Mouse (Mus musculus) forebrain, embryonic 13.5 days (tissue): ENCODE measurements around the gene Adgrg7. TPM values are rescaled to one million over a fixed set of nuclear protein-coding genes. Genes with fewer than 3 reads are reported as not detected.

ENCODE experiments used
- ATAC-seq: fragments of 200-750 bp; cut with Nextera tagmentation; 2 replicates; pipeline ENCODE4 v1.8.0; 2017
- H3K27ac ChIP-seq: fragments of 300-500 bp; sonication (generic); 2 replicates; pipeline ENCODE4 v1.5.1; 2015; ENCODE audit warnings: inconsistent platforms, mild to moderate bottlenecking, moderate library complexity
- H3K27me3 ChIP-seq: fragments of 300-500 bp; sonication (generic); 2 replicates; pipeline ENCODE4 v1.6.1; 2015; ENCODE audit warnings: mild to moderate bottlenecking, inconsistent platforms
- H3K36me3 ChIP-seq: fragments of 300-500 bp; sonication (generic); 2 replicates; pipeline ENCODE4 v1.6.1; 2015; ENCODE audit warnings: mild to moderate bottlenecking, inconsistent platforms; ENCODE audit not compliant: poor library complexity, severe bottlenecking
- H3K4me1 ChIP-seq: fragments of 300-500 bp; sonication (generic); 2 replicates; pipeline ENCODE4 v1.6.1; 2015; ENCODE audit warnings: inconsistent platforms
- H3K4me2 ChIP-seq: fragments of 300-500 bp; sonication (generic); 2 replicates; pipeline ENCODE4 v1.6.1; 2015; ENCODE audit warnings: inconsistent platforms, mild to moderate bottlenecking, moderate library complexity
- H3K4me3 ChIP-seq: fragments of 300-500 bp; sonication (generic); 2 replicates; pipeline ENCODE4 v1.5.1; 2015; ENCODE audit warnings: mild to moderate bottlenecking, inconsistent platforms
- H3K9ac ChIP-seq: fragments of 300-500 bp; sonication (generic); 2 replicates; pipeline ENCODE4 v1.6.1; 2015; ENCODE audit warnings: mild to moderate bottlenecking, inconsistent platforms
- H3K9me3 ChIP-seq: fragments of 300-500 bp; sonication (generic); replicated peaks from 2 replicates; pipeline ENCODE4 v1.6.1; 2016; ENCODE audit warnings: inconsistent platforms
- WGBS: fragments of 180-500 bp; shearing (Covaris S2); methylation state at CpG from one replicate; pipeline ENCODE4 v1.1.7; 2015; 5-methylcytosine and 5-hydroxymethylcytosine counted together
- polyA plus RNA-seq: library from polyadenylated mRNA; unstranded; fragments of >200 nt; fragmentation: Nextera tagmentation; extraction: Ambion mirVana; gene quantifications from 2 replicates; pipeline ENCODE4 v1.2.1, GENCODE M21; 2015

Gene Adgrg7
- polyA plus RNA-seq, result not detected in 2 replicates

DNA sequence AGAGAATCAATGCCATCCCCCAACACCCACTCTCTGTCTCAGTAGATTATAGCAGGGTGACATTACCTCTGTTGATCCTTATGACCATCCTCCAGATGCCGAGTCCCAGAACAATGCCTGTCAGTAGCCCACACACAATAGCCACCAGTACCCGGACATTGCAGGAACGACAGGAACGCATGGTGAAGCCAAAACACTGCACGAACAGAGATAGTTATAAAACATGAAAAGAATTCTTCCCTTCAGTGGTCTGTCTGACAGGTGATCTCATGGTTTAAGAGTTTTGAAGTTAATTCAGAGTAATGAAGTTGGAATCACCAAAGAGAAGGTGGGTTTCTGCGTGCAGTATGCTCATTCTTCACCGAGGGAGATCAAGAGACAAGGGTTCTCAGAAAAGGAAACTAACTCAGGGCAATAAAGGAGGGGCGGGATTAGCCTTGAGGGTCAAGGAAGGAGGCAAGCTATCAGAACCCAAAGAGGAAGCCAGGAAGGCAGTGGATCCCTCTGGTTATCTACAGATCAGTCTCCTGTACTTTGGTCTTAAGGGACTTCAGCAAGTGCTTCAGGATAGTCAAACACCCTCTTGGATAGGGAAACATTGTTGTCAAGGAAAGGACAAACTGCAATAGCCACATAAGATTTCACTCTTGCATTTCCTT lies at the start of gene Adgrg7:
Gene Adgrg7 (minus strand): TSS at position 375 of the 659 bp plus-strand sequence.
- no peaks in the 10 kb centered on the region for H3K9me3 ChIP-seq
- H3K4me1 ChIP-seq, result no peaks in the 10 kb centered on the region

DNA sequence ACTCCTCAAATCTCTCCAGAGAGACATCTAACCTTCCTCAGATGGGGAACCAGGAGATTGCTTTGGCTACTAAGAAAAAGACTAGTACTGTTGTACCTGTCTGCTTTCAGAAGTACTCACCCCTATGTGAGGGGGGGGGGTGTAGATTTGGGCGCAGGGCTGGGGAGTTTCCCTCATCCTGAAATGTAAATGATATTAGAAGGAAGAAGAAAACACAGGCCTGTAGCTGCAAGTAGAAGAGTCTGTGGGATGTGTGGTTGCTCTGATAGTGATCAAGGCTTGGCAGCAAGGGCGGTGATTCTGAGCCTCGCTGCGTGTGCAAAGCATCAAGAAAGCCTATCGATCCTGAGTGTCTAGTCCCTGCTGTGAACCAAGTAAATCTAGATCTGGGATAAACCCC lies 47.3 kb upstream of the Adgrg7 start:
- H3K9me3 ChIP-seq, result no peaks in the 10 kb centered on the region
- no peaks in the 10 kb centered on the region for H3K27me3 ChIP-seq
- no peak overlapping the region for H3K4me2 ChIP-seq
- no peak overlapping the region for H3K4me3 ChIP-seq
- WGBS, result 96% methylated on average over 5 of the region's 5 CpGs
- no peak for ATAC-seq
- no peaks in the 10 kb centered on the region for H3K4me1 ChIP-seq
- H3K27ac ChIP-seq, result no peak overlapping the region
- no peak overlapping the region for H3K9ac ChIP-seq
- H3K36me3 ChIP-seq, result no peaks in the 10 kb centered on the region

More for the DNA sequence above, at the start of gene Adgrg7:
- Histone ChIP-seq H3K9ac (no peak within 1 kb of the TSS), H3K27ac (no peak within 1 kb of the TSS), H3K27me3 (no peaks in the 10 kb centered on the region), H3K4me3 (no peak within 1 kb of the TSS), H3K4me2 (no peak within 1 kb of the TSS), H3K36me3 (no peaks in the 10 kb centered on the region)
- WGBS, result 80% methylated on average over 8 of the region's 8 CpGs
- ATAC-seq, result no peak

DNA sequence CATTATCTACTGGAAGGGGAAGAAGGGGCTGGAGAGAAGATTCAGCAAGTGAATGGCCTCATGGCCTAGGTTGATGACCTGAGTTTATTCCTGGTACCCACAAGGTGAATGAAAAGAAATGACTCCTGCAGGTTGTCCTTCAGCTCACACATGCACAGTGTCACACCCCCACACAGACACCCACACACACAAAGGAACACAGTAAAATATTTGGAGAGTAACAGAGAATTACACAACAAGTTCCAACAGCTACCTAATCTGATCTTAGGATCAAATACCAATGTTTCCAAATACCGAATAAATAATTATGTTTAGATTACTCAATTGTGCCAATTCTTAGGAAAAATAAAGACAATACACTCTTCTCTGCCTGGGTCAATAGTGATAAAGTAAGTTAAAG lies 37.7 kb upstream of the Adgrg7 start:
- no peaks in the 10 kb centered on the region for H3K4me1 ChIP-seq
- H3K36me3 ChIP-seq, result no peaks in the 10 kb centered on the region
- no peaks in the 10 kb centered on the region for H3K27me3 ChIP-seq
- H3K4me3 ChIP-seq, result no peak overlapping the region
- H3K4me2 ChIP-seq, result no peak overlapping the region
- H3K9me3 ChIP-seq, result no peaks in the 10 kb centered on the region
- WGBS, result 90% methylated on average over 1 of the region's 1 CpGs
- no peak for ATAC-seq
- no peak overlapping the region for H3K27ac ChIP-seq
- H3K9ac ChIP-seq, result no peak overlapping the region

DNA sequence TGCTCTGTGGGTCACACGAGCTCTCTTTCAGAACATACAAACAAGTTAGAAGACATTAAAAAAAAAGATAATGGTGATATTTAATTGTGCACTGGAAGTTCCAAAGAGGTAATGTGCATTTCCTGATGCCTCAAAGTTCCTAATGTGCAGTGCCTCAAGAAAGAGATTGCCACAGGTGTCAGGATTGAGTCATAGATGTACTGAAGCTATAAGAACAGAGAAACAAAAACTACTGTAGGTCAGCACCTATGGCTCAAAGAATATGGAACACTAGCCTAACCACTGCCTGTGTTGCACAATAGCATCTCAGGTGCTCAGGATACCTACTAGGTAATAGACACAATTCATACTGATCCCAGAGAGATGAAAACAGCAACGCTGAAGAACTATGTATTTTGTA lies 36.3 kb upstream of the Adgrg7 start:
- Histone ChIP-seq H3K27ac (no peak overlapping the region), H3K9ac (no peak overlapping the region), H3K4me2 (no peak overlapping the region), H3K4me3 (no peak overlapping the region), H3K36me3 (no peaks in the 10 kb centered on the region), H3K27me3 (no peaks in the 10 kb centered on the region), H3K4me1 (no peaks in the 10 kb centered on the region), H3K9me3 (no peaks in the 10 kb centered on the region)
- no peak for ATAC-seq
- WGBS, result 91% methylated on average over 2 of the region's 2 CpGs

DNA sequence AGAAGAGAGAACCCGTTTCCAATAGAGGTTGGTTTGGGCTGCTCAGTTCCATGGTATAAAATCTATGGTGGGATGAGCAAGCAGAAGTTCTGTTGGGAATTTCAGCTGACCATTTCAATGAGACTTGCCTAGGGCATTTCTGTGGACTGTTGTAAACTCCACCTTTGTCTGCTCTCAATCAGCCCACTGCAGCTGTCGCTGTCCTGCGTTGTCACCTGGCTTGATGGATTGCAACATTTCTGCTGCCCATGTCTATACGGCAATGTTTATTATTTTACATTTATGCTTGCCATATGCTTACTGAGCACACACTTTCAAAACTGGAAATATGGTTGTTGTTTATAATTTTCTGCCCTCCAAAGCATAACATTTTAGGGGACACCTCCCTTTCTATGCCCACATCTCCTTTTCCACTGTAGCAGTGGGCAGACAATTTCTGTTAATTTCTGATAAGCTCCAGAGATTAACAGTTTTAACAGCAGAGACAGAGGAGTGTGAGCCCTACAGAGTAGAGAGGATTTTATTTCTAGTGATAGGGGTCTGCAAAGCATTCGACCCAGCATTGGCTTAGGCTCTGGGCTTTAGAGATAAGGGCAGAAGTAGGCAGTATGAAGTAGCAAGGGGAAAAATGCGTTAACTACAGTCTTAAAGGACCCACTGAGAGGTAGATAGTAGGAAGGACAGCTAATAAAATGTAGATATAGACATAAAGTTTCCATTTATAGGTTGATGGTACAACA lies 5.9 kb upstream of the Adgrg7 start:
- H3K4me3 ChIP-seq, result no peak overlapping the region
- H3K9ac ChIP-seq, result no peak overlapping the region
- H3K9me3 ChIP-seq, result no peaks in the 10 kb centered on the region
- no peaks in the 10 kb centered on the region for H3K27me3 ChIP-seq
- no peak for ATAC-seq
- H3K36me3 ChIP-seq, result no peaks in the 10 kb centered on the region
- no peaks in the 10 kb centered on the region for H3K4me1 ChIP-seq
- H3K27ac ChIP-seq, result no peak overlapping the region
- H3K4me2 ChIP-seq, result no peak overlapping the region
- 90% methylated on average over 6 of the region's 6 CpGs for WGBS

DNA sequence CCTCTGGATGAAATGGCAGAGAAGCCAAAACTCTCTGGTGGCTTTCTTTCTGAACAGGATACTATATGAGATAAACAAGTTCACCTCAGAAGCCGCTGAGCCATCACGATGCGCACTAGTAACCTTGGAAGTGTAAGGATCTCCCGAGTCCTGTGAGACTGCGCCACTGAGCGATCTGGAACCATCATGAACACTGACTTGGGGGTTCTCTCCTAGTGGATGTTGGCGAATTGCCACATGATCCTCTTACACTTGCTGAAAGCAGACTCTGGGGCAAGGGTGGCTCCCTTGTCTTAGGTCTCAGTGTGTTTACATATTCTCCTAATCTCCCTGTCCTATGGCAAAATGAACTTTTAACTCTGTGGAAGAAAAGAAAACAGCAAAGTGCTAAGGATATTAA lies 5.3 kb upstream of the Adgrg7 start:
- Histone ChIP-seq H3K9me3 (no peaks in the 10 kb centered on the region), H3K4me2 (no peak overlapping the region), H3K4me3 (no peak overlapping the region), H3K36me3 (no peaks in the 10 kb centered on the region), H3K27me3 (no peaks in the 10 kb centered on the region), H3K4me1 (no peaks in the 10 kb centered on the region), H3K9ac (no peak overlapping the region), H3K27ac (no peak overlapping the region)
- WGBS, result 93% methylated on average over 7 of the region's 7 CpGs
- ATAC-seq, result no peak

DNA sequence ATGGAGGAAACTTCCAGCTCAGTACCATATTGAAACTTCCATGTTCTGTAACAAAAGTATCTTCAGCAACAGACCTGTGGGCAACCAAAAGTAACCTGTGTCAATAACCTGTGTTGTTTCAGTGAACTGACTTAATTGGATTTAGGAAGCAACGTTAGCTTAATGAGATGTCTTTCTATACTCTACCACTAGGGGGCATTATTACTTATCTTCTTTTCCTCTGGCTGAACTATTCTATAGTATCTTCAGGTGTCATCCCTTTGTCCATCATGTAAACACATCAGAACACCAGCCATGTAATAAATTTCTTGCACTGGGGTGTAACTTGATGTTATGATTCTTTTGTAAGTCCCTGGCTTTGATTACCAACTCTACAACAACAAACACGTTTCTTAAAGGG lies 4.8 kb upstream of the Adgrg7 start:
- no peak for ATAC-seq
- Histone ChIP-seq H3K4me3 (no peak overlapping the region), H3K4me1 (no peaks in the 10 kb centered on the region), H3K9ac (no peak overlapping the region), H3K27ac (no peak overlapping the region), H3K27me3 (no peaks in the 10 kb centered on the region), H3K36me3 (no peaks in the 10 kb centered on the region), H3K4me2 (no peak overlapping the region), H3K9me3 (no peaks in the 10 kb centered on the region)
- 42% methylated on average over 2 of the region's 2 CpGs for WGBS

DNA sequence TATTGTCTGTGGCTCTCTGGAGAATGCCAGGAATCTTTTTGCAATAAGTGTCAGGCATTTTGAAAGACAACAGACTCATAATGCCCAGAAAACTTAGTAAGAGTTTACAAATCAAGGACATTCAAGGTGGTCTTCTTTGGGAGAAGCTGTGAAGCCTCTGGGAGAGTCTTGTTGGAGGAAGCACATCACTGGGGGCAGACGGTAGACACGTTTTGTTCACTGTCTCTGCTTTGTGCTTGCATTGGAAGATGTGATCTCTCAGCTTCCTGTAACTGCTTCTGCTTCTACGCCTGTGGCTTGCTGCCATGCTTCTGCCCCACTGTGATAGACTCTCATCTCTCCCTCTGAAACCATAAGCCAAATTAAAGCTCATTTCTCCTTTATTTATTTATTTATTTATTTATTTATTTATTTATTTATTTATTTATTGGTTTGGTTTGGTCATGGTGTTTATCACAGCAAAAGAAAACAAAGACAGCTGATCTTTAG lies 3.9 kb upstream of the Adgrg7 start:
- no peak overlapping the region for H3K4me3 ChIP-seq
- no peak for ATAC-seq
- H3K9ac ChIP-seq, result no peak overlapping the region
- no peaks in the 10 kb centered on the region for H3K9me3 ChIP-seq
- no peak overlapping the region for H3K4me2 ChIP-seq
- WGBS, result 82% methylated on average over 3 of the region's 3 CpGs
- no peaks in the 10 kb centered on the region for H3K27me3 ChIP-seq
- H3K27ac ChIP-seq, result no peak overlapping the region
- no peaks in the 10 kb centered on the region for H3K4me1 ChIP-seq
- H3K36me3 ChIP-seq, result no peaks in the 10 kb centered on the region

DNA sequence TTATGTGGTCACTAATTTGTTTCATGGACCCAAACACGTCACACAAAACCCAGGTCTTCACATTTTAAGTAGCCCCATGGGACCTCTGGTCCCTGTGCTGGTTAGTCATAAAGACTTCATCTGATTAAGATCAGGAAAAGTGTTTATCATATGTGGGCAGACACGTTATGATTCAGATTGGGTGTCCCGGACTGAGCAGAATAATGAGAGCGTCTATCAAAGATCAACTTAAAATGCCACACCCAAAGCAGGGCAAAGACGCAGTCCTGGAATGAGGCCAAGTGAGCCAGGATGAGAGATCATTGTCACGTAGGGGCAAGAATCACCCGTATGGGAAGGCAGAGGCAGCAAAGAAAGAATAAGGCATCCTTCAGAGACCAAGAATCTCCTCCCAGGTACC lies 3.2 kb upstream of the Adgrg7 start:
- Histone ChIP-seq H3K4me2 (no peak overlapping the region), H3K27ac (no peak overlapping the region)
- WGBS, result 82% methylated on average over 7 of the region's 7 CpGs

DNA sequence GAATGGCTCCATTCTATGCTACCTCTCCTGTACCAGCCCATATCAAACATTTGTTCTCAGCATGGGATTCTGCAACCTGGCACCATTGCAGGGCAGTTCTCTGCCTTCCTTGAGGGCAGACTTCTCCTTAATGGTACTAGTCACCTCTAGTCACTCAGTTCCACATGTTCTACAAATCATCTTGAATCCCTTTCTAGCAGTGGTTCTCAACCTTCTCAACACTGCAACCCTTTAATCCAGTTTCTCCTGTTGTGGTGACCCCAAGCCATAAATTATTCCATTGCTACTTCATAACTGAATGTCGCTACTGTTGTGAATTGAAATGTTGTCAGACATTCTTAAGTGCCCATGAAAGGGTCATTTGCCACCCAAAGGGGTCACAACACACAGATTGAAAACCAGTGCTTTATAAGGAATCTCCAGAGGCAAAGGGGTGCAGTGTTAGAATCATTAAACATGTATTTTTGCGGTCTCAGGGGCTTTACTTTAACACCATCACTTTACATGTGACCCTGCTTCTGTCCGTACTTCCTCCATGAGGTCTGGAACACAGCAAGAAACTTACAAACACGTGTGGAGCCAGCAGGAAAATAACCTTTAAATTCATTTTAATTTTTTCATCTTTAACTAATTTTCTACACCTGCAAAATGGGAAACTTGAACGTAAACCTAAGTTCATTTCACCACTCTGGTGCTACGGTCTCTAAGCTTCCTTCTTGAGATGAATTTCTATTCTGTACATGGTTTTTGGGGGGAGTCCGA lies 1.1 kb downstream of the Adgrg7 start:
- H3K27me3 ChIP-seq, result no peaks in the 10 kb centered on the region

More for the DNA sequence above, 3.2 kb upstream of the Adgrg7 start:
- no peak for ATAC-seq
- H3K27me3 ChIP-seq, result no peaks in the 10 kb centered on the region
- no peaks in the 10 kb centered on the region for H3K4me1 ChIP-seq
- H3K4me3 ChIP-seq, result no peak overlapping the region
- no peak overlapping the region for H3K9ac ChIP-seq
- no peaks in the 10 kb centered on the region for H3K9me3 ChIP-seq
- H3K36me3 ChIP-seq, result no peaks in the 10 kb centered on the region

DNA sequence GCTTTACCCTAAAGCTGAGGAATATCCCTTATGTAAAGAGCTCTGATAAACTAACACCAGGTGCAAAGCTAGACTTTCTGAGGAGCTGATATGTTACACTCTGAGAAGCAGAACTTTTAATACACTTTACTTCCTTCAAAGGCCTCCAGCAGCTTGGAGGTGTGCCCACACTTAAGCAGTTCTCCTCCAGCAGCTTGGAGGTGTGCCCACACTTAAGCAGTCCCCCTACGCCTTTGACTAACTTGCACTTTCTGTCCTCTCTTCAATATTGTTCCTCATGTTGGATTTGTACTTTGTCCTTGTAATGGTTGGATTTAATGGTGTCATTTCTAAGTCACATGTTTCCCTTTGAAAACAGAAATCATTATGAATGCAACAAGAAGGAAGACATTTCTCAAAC lies 1.9 kb downstream of the Adgrg7 start:
- WGBS, result 79% methylated on average over 1 of the region's 1 CpGs
- no peak overlapping the region for H3K4me2 ChIP-seq
- no peaks in the 10 kb centered on the region for H3K9me3 ChIP-seq
- no peaks in the 10 kb centered on the region for H3K4me1 ChIP-seq
- ATAC-seq, result no peak
- no peak overlapping the region for H3K27ac ChIP-seq
- H3K9ac ChIP-seq, result no peak overlapping the region
- H3K27me3 ChIP-seq, result no peaks in the 10 kb centered on the region
- H3K4me3 ChIP-seq, result no peak overlapping the region
- H3K36me3 ChIP-seq, result no peaks in the 10 kb centered on the region

More for the DNA sequence above, 1.1 kb downstream of the Adgrg7 start:
- no peak for ATAC-seq
- H3K4me3 ChIP-seq, result no peak overlapping the region
- H3K9me3 ChIP-seq, result no peaks in the 10 kb centered on the region
- H3K9ac ChIP-seq, result no peak overlapping the region
- no peaks in the 10 kb centered on the region for H3K4me1 ChIP-seq
- no peak overlapping the region for H3K27ac ChIP-seq
- H3K36me3 ChIP-seq, result no peaks in the 10 kb centered on the region
- no peak overlapping the region for H3K4me2 ChIP-seq
- 83% methylated on average over 7 of the region's 7 CpGs for WGBS

DNA sequence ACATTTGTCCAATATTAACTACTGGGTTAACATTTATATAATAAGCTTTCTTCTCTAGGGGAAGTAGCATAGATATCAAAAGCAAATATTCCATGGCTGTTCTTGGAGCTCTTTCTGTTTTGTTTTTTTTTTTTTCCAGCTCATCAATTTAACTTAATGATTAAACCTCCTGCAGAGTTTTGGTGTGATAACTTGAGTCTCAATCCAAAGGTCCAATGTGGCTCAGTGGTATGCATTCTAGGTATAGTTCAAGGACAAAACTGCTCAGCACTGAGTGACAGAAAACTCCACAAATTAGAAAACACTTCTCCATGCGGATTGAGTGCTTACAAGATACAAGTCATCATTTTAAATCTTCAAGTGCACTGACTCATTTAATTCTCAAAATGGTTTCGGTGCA lies 9.7 kb downstream of the Adgrg7 start:
- Histone ChIP-seq H3K4me1 (no peaks in the 10 kb centered on the region), H3K27ac (no peak overlapping the region), H3K4me3 (no peak overlapping the region), H3K4me2 (no peak overlapping the region), H3K9ac (no peak overlapping the region), H3K9me3 (no peaks in the 10 kb centered on the region), H3K36me3 (no peaks in the 10 kb centered on the region), H3K27me3 (no peaks in the 10 kb centered on the region)
- whole genome bisulfite sequencing, result 89% methylated on average over 2 of the region's 2 CpGs
- ATAC-seq, result no peak
